Mouse (Mus musculus) left cerebral cortex, postnatal 14 days (tissue): ENCODE measurements at regions not wholly inside any gene's neighbourhood (a gene's known extent, or its start where the extent isn't known, plus 50 kb on each side); places are given as distances from the start of the nearest gene placed in this dataset.
A peak's percentile ranks its signal among the peaks of the same experiment; 100 is the strongest.

Experiments used
- DNase-seq, 2 experiments: peaks; one replicate each; pipeline ENCODE4 v3.0.0; 2021 to 2022; ENCODE audit warnings: low spot score in 2 of 2, mixed read lengths in 1 of 2
- intact Hi-C: fragments of 180-260 bp; cut with DNase I; formaldehyde crosslinking; loops from one replicate; pipeline ENCODE4 v1.15.1; 2025

DNA sequence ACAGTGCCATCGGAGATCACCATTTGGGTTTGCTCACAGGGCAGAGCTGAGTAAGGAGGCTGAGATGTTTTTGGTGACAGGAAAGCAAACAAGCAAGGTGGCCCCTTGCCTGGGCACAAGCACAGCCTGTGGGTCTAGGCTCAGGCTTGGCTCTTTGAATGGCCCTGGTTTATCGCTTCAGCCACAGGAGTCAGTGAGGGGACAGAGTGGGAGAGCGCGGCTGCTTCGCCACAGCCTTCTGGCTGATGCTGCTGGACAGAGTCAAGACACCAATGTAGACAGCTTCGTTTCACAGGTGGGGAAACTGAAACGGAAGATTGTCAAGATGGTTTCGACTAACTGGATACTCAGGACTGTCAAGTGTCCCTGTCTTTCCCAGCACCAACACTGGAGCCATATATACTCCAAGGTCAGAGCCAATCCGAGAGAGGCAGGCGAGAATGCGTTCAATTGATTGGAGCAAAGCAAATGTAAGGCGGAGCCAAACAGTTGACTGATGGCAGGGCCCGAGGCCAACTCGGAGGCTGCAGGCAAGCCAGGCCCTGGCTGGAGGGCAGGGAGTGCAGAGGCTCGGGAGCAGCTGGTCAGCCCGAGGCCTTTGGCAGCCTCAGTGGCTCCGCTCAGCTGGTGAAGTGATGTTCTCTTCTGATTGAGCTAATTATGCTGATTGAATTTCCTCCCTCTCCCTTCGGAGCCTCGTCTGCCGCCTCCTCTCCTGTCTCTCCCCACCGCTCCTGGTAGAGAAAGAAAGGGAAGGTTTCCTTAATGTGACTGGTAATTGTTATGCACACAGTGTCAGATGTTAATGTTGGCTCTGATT, 154.7 kb upstream of the Zc3h12a start:
- DNase-seq, result peak; percentile 71 to 81
- intact Hi-C loops, result no loop called here

DNA sequence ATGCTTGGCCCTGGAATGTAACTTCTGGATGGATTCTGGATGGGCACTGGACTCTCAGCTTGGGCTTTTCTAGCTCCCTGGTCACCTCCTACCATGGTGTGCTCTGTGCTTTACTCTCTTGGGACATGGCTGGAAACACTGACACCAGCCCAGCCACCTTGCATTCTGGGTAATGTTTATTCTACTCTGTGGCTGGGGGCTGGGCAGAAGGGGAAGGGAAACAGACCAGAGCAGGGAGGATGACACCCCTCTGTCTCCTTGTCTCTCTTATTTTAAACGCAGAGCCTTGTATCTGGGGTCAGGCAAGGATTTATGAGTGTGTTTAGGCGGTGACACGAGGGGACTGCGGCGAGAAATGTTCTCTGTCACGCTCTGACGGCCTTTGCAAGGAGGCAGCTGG, 151.5 kb upstream of the Zc3h12a start:
- intact Hi-C loops, result no loop called here
- DNase-seq, result no peak

DNA sequence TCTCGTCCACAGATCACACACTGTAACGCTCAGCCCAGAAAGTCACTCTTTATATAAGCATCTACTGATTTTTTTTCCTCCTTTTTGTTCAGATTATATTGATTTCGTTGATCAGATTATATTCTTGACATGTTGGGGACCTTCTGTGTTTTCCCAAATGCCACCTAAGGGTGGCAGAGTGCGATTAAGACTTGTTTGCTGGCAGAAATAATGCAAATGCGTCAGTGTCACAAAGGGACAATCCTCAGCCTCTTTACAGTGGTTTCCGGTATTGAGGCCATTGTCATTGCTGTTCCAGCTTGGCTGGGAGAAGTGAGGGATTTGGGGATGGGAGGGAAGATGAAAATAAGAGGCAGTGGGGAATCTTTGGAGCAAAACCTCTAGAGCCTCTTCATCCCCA, 149.2 kb upstream of the Zc3h12a start:
- intact Hi-C loops, result no loop called here
- no peak for DNase-seq

DNA sequence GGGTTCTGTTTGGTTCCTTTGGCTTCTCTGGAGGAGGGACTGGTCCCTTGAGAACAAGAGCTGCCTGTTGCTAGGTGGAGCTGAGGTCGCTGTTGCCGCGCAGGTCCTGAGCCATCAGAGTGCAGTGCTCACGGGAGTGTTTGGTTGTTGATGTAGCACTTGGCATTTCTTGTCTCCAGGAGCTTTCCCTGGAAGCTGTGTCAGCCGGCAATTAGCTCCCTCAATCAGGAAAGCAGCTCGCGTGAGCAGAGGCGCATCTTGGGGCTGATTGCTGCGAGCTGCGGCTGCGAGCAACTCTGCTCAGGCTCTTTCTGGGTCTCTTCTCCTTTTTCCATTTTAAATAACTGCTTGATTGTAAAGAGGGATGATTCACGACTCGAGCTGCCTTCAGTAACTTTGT, 147.6 kb upstream of the Zc3h12a start:
- intact Hi-C loops, result no loop called here
- DNase-seq, result peak; percentile 31 to 38

DNA sequence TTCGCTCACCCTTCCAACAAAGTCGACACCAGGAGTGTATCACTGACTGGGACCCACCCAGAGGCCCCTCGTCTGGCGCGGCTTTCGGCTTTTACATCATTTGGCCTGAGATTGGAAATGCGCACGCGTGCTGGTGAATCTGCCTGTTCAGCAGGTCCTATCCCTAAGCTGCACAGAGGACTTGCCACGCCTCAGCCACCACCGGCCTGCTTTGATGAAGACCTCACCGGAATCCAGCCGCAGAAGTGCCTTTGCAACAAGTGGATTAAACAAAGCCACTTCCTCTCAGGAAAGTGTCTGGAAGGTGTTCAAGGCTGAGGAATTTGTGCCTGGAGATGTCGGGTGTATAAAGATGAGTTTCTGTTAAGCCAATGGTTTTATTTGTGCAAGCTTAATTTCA, 143.3 kb upstream of the Zc3h12a start:
- no peak for DNase-seq
- intact Hi-C loops, result no loop called here

DNA sequence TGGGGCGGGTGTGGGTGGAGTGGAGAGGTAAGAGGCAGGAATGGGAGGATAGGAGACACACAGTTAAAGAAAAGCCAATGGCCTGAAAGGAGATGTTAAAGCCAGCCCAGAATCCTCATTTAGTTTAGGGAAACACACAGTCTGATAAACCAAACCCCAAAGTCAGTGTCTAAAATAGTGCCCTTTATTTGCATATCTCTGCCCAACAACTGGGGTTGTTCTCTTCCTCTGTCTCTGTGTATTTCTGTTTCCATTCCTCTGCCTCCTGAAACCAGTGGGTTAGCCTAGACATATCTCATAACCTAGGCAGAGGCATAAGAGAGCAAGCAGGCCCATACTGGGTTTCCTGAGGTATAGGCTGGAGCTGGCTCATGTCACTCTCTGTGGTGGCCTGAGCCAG, 138.6 kb upstream of the Zc3h12a start:
- intact Hi-C loops, result no loop called here
- no peak for DNase-seq

DNA sequence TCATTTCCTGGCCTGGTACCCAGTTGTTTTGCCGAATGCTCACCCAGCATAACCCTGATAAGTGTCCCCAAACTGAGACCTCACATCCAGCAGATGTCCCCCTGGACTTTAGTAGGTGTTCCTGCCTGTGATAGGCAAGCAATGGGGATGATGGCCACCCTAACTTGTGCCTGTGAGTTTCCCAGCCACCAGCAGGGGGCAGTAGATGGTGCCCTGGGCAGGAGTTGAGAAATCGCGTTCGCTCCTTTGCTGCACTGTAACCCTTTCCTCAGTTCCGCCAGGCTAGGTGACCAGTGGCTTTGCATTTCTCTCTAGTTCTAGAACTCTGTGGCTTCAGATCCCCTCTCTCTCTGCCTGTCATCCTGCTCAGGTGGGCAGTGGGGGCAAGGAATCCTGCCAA, 137.9 kb upstream of the Zc3h12a start:
- DNase-seq, result peak in 1 of 2 experiments; percentile 28

DNA sequence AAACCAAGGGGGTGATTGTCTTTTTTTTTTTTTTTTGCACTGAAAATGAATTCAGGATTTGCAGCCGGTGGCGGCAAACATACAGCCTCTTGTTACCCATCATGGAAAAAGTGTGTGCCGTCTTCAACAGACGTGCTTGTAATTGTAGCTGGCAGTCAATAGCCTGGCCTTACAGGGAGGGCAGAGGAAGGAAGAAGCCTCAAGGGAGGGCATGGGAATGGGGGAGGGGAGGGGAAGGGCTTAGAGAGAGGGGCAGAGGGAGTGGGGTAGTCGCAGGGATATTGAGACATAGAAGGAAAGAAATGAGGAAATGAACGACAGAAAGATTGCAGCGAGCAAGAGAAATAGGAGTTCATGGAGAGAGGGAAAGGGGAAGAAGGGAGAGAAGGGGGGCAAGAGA, 137.4 kb upstream of the Zc3h12a start:
- intact Hi-C loops, result no loop called here
- no peak for DNase-seq

More for the DNA sequence above, 137.9 kb upstream of the Zc3h12a start:
- intact Hi-C loops, result no loop called here

DNA sequence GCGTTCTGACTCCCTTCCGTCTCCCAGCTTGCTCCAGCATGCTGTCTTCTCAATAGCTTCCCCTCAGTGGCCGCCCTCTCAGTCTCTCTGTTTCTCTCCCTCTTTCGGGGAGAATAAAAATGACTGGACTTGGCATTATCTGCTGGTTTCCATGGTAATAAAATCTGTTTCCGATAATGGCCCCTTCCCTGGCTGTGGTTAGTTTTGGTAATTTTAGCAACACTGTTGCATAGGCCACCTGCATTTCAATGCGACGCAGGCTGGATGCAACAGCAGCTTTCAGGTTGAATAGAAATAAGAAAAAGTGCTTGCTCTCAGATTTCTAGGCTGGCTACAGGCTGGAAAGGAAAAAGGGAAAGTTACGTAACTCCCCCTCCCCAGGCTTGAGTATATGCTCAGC, 133.9 kb upstream of the Zc3h12a start:
- intact Hi-C loops, result no loop called here
- DNase-seq, result no peak

DNA sequence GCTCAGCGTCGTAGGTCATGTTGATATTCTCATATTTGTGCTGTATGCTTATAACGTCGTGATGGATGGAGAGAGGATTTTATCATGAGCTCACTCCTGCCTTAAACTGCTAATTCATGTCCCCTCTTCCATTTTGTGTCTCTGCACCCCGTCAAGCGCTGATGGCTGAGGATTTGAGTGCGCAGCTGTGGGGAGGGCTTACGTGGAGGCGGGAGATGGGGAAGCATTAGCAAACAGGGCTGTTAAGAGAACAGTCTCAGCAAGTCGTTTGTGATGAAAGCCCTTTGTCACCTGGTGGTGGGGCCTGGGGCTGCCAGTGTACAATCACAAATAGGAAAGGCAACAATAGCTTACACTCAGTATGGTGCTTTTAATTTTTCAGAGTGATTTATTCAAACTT, 131.7 kb upstream of the Zc3h12a start:
- intact Hi-C loops, result no loop called here
- DNase-seq, result no peak

DNA sequence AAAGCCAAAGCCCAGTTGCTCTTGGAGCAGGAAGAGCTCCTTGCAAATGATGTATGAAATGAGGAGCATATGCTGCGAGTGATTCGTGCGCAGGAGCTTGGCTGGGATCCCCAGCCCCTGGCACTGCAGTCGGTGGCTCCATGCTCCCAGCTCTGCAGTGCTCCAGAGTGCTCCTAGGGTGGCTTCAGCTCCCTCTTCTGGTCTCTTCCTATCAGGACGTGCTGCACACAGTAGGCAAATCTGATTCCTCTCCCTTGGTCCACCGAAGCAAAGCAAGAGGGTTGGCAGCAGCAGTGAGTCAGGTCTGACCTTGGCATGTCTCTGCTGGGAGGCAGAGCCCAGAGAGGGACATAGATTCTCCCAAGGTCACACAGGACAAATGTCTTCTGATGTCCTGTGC, 130.3 kb upstream of the Zc3h12a start:
- DNase-seq, result peak; percentile 38 to 40
- intact Hi-C loops, result no loop called here

DNA sequence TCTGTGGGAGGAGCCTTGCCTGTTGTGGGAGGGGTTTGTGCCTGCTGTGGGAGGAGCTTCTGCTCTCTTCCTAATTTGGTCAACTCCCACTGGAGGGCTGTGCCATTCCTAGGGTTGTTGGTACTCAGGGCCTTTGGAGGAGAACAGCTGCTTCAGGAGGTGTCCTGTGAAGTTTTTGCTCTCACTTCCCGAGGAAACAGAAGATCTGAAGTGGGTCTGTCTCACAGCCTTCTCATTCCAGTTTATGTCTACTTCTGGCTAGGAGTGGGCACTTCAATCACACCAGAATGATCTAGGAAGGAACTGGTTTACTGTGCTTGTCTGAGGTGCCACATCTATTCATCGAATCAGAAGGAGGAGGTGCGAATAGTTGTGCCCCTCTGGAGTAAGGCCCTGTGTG, 125.5 kb upstream of the Zc3h12a start:
- no peak for DNase-seq
- intact Hi-C loops, result no loop called here

DNA sequence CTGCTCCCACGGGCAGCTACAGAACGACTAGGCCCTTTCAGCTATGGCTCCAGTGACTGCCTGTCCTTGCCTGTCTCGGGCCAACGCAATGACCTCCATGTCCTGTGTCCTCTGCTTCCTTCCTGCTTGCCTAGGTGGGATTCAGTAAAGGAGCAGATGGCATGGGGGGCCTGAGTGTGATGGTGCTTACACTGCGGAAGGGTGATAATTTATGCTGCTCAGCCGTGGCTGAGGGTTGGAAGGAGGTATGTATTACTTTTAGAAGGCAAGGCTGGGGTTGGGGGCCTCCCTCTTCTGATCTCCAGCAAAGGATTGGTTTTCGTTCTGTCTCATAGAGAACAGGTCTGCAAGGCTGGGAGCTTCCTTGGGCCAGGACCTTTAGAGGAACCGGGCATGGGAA, 124.6 kb upstream of the Zc3h12a start:
- no peak for DNase-seq
- intact Hi-C loops, result no loop called here

DNA sequence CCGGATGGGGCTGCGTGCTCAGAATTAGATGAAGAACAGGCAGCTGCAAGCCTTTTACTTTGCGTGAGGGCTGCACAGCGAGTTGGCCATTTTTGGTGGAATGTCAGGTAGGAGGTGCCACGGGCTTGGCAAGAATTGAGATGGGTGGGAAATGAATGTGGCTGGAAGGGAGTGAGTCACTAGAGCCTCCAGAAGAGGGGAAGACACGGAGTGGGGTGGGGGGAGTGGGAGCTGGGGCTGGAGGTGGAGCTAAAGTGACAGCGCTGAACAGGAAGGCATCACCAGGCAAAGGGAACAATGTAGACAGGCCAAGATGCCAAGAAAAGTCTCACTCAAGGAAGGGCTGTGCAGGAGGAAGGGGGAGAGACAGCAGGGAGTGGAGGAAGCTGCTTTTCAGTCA, 121.4 kb upstream of the Zc3h12a start:
- no peak for DNase-seq
- intact Hi-C loops, result no loop called here

DNA sequence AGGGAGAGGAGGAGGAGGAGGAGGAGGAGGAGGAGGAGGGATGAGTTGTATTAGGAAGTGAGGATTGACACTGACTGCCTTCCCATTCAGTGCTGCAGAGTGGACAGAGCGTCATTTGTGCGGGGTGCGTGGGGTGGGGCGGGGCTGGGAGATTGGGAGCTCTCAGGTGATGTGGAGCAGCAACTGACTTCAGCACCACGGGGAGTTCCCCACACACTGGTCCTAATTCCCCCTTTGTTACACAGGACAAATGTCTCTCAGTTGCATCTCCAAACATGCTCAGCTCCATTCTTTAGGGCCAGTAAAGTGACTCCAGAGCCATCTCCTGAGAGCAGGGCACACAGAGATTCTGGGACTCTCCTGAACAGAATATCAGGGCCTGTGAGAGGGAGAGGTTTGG, 118.5 kb upstream of the Zc3h12a start:
- intact Hi-C loops, result no loop called here
- DNase-seq, result no peak

DNA sequence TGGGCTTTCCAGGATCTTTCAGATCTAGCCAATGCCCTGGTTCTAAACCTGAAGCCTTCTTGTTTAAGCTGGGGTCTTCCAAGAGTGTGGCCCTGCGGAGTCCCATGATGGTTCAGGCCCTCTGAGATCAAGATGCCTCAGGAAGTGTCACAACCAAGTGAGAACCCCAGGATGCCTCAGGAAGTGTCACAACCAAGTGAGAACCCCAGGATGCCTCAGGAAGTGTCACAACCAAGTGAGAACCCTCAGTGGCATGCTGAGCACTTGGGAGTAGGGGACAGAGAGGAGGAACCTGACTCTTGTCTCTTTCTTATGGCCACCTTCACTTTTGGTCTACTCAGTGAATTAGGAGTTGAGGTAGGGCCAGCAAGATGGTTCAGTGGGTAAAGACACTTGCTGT, 114.9 kb upstream of the Zc3h12a start:
- DNase-seq, result no peak
- intact Hi-C loops, result no loop called here

DNA sequence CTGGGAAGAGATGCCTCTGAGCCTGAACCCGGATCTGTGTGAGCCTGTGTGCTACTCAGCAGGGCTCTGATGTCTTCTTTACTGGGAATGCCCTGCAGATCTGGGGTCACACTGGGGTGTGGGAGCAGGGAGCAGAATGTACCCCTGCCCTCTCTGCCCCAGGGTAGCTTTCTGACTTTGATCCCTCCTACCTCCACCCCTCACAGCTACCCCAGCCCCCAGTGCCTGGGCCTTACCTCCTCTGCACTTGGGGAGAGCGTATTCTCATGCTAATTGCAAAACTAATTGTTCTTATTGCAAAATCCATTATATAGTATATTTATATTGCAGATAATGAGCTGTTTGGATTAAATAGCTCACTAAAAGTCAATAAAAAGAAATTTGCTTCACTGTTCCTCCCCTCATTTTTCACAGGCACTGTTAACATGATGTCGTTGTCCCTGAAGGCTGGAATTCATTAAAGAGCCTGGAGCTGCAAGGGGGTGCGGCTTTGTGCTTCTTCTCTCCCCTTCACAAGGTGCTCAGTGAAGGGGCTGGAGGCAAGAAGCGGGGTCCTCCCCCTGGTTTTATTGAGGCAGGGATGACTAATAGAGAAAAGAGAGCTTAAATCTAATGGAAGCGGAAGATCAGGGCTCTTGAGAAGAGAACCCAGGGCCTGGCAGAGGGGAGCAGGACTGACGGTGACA, 114.1 kb upstream of the Zc3h12a start:
- intact Hi-C loops, result no loop called here

DNA sequence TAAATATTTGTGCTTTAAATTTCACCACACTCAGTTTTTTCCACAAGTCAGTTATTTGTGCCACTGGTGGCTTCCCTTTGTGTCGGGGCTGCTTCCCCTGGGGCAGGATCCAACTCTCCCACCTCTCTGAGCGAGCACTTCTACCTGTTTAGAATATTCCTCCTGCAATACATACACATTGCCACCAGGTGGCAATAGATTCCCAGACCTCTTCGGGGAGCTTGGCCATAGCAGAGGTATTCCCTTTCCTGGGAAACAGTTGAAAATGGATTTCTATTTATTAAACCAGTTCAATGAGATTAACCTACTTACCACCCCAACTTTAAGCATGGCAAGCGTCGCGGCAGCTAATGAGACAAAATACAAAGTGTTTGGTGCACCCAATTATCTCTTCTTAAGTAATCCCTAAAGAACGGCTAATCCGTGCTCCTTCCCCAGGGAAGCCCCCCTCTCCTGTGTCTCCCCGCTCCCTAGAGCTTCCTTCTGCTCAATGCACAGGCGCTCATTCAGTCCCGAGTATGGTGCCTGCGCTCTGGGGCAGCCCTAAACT, 104.1 kb upstream of the Zc3h12a start:
- DNase-seq, result peak; percentile 56 to 75
- intact Hi-C loops, result loop anchor here (5.0 kb wide), 1 partner anchor 711 kb away; no protein-coding TSS in a partner anchor

More for the DNA sequence above, 114.1 kb upstream of the Zc3h12a start:
- no peak for DNase-seq

DNA sequence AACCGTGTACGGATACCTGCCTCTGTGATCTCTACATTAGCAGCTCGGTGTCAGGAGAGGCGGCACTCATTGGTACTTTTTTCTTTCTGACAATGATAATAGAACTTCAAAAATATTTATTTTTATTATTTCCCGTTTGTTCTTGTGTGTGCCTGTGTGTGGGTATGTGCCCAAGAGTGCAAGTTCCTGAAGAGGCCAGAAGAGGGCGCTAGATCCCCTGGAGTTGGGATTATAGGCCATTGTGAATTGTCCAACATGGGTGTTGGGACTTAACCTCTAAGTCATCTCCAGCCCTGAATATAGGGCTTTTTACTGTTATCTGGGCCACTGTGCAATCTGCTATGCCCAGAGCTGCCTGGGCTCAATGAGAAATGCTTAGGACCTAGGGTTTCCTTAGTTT, 99.6 kb upstream of the Zc3h12a start:
- intact Hi-C loops, result loop anchor here (10.0 kb wide), 1 partner anchor 738 kb away; no protein-coding TSS in a partner anchor
- DNase-seq, result no peak

DNA sequence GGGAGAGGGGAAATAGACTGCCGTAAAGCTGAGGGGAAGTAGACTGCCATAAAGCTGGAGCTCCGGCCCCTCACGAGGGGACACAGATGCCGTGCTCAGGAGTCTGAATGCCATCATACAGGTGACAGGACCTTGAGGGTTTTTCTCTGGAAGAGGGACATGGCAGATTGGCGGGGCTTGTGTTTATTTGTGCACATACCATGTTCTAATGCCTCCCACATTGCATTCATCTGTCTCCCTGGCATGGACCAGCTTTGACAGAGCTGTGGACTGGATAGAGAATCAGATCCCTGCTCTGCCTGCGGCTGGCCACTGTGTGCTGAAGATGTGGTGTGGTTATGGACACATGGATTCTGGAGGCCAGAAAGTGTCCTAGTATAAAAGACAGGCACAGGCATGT, 95.3 kb upstream of the Zc3h12a start:
- DNase-seq, result no peak
- intact Hi-C loops, result loop anchor here (10.0 kb wide), 1 partner anchor 742 kb away; no protein-coding TSS in a partner anchor

DNA sequence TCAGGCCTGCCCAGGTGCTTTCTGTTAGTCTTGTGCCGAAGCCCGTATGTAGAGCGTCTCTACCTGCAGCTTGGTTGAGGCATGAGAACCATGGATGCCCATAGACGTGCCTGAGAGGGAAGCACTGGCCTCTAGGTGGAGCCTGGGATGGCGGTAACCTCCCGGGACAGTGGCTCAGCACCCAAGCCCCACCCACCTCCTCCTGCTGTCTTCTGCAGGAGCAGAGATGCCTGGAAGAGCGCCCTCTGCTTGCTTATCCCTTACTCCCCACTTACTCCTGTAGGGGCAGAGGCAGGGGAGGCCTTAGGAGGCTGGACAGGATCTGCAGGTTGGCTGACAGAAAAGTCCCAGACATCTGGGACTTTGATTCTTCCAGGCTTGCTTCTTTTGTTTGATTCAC, 92.7 kb upstream of the Zc3h12a start:
- intact Hi-C loops, result loop anchor here (10.0 kb wide), 1 partner anchor 744 kb away; no protein-coding TSS in a partner anchor
- no peak for DNase-seq
